Mouse (Mus musculus) midbrain, embryonic 16.5 days (tissue): ENCODE data around the gene Shank2. TPM values are rescaled to one million over a fixed set of nuclear protein-coding genes. Genes with fewer than 3 reads are reported as not detected.

Experiments used
- ATAC-seq: fragments of 200-750 bp; cut with Nextera tagmentation; 2 replicates; pipeline ENCODE4 v1.8.0; 2017; ENCODE audit warnings: moderate TSS enrichment
- H3K27ac ChIP-seq: fragments of 300-500 bp; sonication (generic); 2 replicates; pipeline ENCODE4 v1.5.1; 2014; ENCODE audit warnings: mild to moderate bottlenecking, low read length, mixed read lengths
- H3K27me3 ChIP-seq: fragments of 300-500 bp; sonication (generic); 2 replicates; pipeline ENCODE4 v1.6.1; 2014; ENCODE audit warnings: low read depth, low read length, mixed read lengths; ENCODE audit not compliant: control insufficient read depth, insufficient read depth
- H3K36me3 ChIP-seq: fragments of 300-500 bp; sonication (generic); 2 replicates; pipeline ENCODE4 v1.6.1; 2014; ENCODE audit warnings: mild to moderate bottlenecking, low read length, moderate library complexity, mixed read lengths; ENCODE audit not compliant: control insufficient read depth, insufficient read depth
- H3K4me1 ChIP-seq: fragments of 300-500 bp; sonication (generic); 2 replicates; pipeline ENCODE4 v1.6.1; 2014; ENCODE audit warnings: mild to moderate bottlenecking, low read length, mixed read lengths; ENCODE audit not compliant: control insufficient read depth, insufficient read depth
- H3K4me2 ChIP-seq: fragments of 300-500 bp; sonication (generic); 2 replicates; pipeline ENCODE4 v1.6.1; 2014; ENCODE audit warnings: mild to moderate bottlenecking, low read length, mixed read lengths
- H3K4me3 ChIP-seq: fragments of 300-500 bp; sonication (generic); 2 replicates; pipeline ENCODE4 v1.5.1; 2014; ENCODE audit warnings: low read depth, mild to moderate bottlenecking, low read length, moderate library complexity, mixed read lengths
- H3K9ac ChIP-seq: fragments of 300-500 bp; sonication (generic); 2 replicates; pipeline ENCODE4 v1.6.1; 2014; ENCODE audit warnings: low read depth, low read length, mixed read lengths
- H3K9me3 ChIP-seq: fragments of 300-500 bp; sonication (generic); replicated peaks from 2 replicates; pipeline ENCODE4 v1.6.1; 2014; ENCODE audit warnings: mild to moderate bottlenecking, low read length, mixed read lengths; ENCODE audit not compliant: control insufficient read depth, poor library complexity, severe bottlenecking
- WGBS: fragments of 180-500 bp; shearing (Covaris S2); extraction: QIAGEN DNeasy Blood & Tissue Kit; methylation state at CpG from one replicate; pipeline ENCODE4 v1.1.7; 2014; 5-methylcytosine and 5-hydroxymethylcytosine counted together
- polyA plus RNA-seq: library from polyadenylated mRNA; unstranded; fragments of >200 nt; fragmentation: Nextera tagmentation; extraction: Ambion mirVana; gene quantifications from 2 replicates; pipeline ENCODE4 v1.2.1, GENCODE M21; 2015

The Shank2 gene
- polyA plus RNA-seq, 1 experiment from 2014 or later: 10.5 TPM

DNA sequence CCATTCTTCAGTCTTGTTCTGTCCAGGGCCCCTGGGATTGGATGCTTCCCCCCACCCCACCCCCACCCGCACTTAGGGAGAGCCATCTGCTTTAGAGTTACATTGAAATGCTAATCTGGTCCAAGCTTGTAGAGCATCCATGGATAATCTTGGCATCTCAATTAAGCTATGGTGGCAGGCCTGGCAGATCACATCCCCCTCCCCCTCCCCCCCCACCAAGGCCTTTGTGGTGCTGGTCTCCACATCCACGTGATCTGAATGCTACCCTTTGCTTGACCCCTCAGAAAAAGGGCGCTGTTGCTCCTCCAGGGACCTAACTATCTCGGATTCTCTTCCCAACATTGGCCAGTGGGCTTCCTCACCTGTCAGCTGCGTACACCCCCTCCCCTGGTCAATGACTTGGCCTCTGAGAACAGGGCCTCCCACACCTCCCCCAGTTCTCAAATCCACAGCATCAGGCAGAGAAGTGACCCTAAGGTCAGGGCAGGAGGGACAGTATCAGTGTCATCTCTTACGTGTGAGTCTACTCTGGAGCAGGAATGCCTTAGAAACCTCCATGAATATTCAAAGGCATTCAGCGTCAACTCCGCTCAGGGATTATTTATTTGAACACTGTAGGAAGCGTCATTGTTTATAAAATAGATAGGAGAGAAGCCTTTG, 104.8 kb downstream of the Shank2 start:
- Histone ChIP-seq H3K4me2 (no peak overlapping the region), H3K9me3 (no peaks in the 10 kb centered on the region), H3K9ac (no peak overlapping the region), H3K4me1 (peaks cover 13% of the 10 kb centered on the region; the same call in 1 of the 2 replicates), H3K27me3 (no peaks in the 10 kb centered on the region), H3K4me3 (no peak overlapping the region), H3K36me3 (no peaks in the 10 kb centered on the region), H3K27ac (no peak overlapping the region; the same call in 1 of the 2 replicates)
- ATAC-seq: peak; percentile 12; the same call in 1 of the 2 replicates
- WGBS: 12% methylated on average over 9 of the region's 9 CpGs

DNA sequence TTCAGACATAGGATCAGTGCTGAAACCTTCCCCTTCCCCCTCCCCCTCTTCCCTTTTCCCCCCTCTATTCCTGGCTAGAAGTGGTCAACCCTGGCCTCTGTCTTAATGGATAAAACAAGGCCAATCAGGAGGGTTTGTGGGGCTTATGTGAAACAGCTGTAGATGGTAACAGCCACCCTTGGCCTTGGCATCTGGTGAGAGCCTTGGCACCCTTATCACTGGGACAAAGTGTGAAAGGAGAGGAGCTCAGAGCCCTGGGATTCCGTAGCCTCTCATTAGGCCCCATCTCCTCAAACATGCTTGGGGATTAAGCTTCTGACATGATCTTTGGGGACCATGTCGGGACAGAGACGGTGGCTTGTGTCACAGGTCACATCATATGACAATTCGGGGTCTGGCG, 106.4 kb downstream of the Shank2 start:
- H3K27me3 ChIP-seq: no peaks in the 10 kb centered on the region
- no peak overlapping the region for H3K4me3 ChIP-seq
- WGBS: 66% methylated on average over 5 of the region's 5 CpGs
- no peaks in the 10 kb centered on the region for H3K9me3 ChIP-seq
- no peak for ATAC-seq
- H3K4me1 ChIP-seq: peaks cover 19% of the 10 kb centered on the region
- H3K27ac ChIP-seq: no peak overlapping the region
- H3K9ac ChIP-seq: no peak overlapping the region
- no peak overlapping the region for H3K4me2 ChIP-seq
- H3K36me3 ChIP-seq: no peaks in the 10 kb centered on the region

DNA sequence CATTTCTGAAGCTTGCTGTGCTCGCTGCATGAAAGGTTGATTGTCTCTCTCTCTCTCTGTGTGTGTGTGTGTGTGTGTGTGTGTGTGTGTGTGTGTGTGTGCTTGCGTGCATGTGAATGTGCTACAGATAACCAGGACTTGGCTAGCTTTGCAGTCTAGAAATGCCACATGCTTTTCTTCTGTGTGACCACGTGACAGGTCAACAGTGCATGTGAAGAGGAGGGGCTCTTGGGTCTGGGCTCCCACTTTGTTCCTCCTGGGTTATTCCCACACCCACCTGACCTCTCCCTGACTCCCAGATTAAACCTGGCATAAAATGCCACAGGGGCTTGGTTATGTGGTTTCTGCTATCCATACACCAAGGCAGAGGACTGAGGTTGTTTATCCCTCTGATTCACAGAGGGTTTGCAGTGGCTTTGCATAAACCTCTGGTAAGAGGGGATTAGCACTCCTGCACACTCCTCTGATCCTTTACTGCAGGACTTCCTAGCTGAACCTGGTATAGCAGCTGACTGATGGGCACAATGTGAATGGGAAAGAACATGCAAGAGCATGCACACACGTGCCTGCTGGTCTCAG, 109.4 kb downstream of the Shank2 start:
- 0 out of 2 replicates have a peak overlapping the region, but pooled peaks have one; percentile 4 for H3K9ac ChIP-seq
- 26% methylated on average over 4 of the region's 4 CpGs for WGBS
- H3K4me1 ChIP-seq: peaks cover 19% of the 10 kb centered on the region
- peak overlapping the region; percentile 20; the same call in 1 of the 2 replicates for H3K27ac ChIP-seq
- no peak overlapping the region for H3K4me3 ChIP-seq
- no peak overlapping the region for H3K4me2 ChIP-seq
- ATAC-seq: no peak
- no peaks in the 10 kb centered on the region for H3K36me3 ChIP-seq
- no peaks in the 10 kb centered on the region for H3K27me3 ChIP-seq
- H3K9me3 ChIP-seq: no peaks in the 10 kb centered on the region

DNA sequence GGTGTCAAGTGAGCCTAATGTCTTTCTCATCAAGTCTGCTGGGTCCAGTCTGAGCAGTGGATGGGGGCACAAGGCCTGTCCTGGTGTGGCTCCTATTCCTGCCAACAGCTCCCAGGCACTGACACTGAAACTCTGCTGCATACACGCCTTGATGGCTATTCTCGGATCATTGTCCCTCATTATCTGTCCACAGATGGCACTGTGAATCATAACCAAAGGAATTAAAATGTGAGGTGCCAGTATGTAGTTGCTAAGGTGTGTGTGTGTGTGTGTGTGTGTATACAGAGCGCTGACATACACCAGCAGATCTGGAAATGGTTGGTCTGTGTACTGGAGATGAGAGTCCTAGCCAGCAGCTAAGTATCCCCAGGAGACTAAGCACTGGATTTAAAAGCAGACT, 110.3 kb downstream of the Shank2 start:
- peaks cover 13% of the 10 kb centered on the region for H3K4me1 ChIP-seq
- no peak overlapping the region for H3K4me3 ChIP-seq
- no peak for ATAC-seq
- H3K9me3 ChIP-seq: no peaks in the 10 kb centered on the region
- no peaks in the 10 kb centered on the region for H3K36me3 ChIP-seq
- H3K9ac ChIP-seq: no peak overlapping the region; the same call in 1 of the 2 replicates
- no peaks in the 10 kb centered on the region for H3K27me3 ChIP-seq
- 78% methylated on average over 3 of the region's 3 CpGs for WGBS
- H3K4me2 ChIP-seq: no peak overlapping the region
- H3K27ac ChIP-seq: no peak overlapping the region; the same call in 1 of the 2 replicates

DNA sequence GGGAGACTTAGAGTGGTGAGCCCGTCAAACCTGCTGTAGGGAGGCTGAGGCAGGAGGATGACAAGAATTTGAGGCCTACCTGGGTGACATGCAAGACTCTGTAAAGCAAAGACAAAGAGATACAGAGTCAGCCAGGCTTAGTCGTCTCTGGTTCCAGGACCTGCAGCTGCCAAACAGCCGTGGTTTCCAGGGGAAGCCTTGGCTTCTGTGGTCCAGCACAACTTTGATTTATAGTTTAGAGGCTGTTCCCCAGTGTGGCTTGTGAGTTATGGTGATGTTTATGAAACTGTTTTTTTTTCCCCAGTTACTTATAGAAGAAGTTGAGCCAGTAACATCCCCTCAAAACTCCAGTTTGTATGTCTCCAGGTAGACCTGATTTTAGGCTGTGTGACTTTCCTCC, 112.5 kb downstream of the Shank2 start:
- no peak for ATAC-seq
- Histone ChIP-seq H3K9me3 (no peaks in the 10 kb centered on the region), H3K9ac (no peak overlapping the region), H3K27me3 (no peaks in the 10 kb centered on the region), H3K4me2 (no peak overlapping the region), H3K36me3 (no peaks in the 10 kb centered on the region), H3K27ac (no peak overlapping the region), H3K4me1 (peaks cover 13% of the 10 kb centered on the region), H3K4me3 (no peak overlapping the region)
- 82% methylated on average over 3 of the region's 3 CpGs for WGBS

DNA sequence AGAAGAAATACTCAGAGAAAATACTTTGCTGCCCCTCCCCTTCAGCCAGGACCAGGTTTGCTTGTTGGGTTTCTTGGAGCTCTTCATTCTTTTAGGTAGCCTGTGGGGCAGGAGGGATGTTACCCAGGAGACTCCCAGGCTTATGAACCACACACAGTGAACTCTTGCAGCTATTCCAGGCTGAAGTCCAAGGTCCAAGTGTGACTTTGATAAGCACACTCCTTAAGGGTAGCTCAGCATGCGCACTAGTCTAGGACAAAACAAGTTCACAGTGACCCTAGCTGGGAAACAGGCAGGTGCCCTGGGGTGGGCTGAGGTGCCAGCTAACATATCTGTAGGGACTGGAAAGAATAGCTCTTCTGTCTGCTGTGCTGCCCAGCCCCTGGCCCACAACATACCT, 117.8 kb downstream of the Shank2 start:
- ATAC-seq: no peak
- H3K4me1 ChIP-seq: no peaks in the 10 kb centered on the region
- 90% methylated on average over 1 of the region's 1 CpGs for WGBS
- H3K9me3 ChIP-seq: no peaks in the 10 kb centered on the region
- H3K27ac ChIP-seq: no peak overlapping the region
- H3K36me3 ChIP-seq: no peaks in the 10 kb centered on the region
- no peaks in the 10 kb centered on the region for H3K27me3 ChIP-seq
- no peak overlapping the region for H3K4me3 ChIP-seq
- H3K9ac ChIP-seq: no peak overlapping the region
- H3K4me2 ChIP-seq: no peak overlapping the region

DNA sequence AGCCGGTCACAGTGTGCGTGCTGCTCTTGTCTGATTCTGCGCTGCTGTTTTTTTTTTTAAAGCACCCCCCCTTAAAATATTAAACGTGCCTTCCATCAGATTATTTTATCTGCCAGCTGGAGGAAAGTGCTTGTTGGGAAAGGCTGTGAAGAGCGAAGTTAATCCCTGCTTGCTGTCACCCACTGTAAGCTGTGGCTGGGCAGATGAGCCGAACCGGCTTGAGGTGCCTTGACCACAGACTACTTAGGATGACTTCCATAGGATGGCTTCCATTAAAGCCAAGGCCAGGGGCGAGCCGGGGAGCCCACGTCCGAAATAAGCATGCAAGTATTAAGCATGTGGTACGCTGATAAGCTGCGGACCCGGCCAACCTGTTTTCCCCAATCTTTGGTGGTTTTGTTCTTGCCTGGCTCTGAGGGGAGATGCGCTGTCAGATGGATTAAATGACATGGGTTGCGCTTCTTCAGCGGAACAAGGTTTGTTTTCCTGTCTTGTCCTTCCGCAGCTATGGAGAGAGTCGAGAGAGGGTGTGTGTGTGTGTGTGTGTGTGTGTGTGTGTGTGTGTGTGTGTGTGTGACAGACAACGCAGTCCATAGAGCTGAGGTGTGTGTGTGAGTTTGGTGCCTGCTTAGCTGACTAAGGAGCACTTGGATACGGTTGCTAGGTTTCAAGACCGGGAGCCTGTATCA, 131.1 kb downstream of the Shank2 start:
- ATAC-seq: peak; percentile 92
- WGBS: 31% methylated on average over 22 of the region's 22 CpGs
- peak overlapping the region; percentile 53 for H3K9ac ChIP-seq
- peak overlapping the region; percentile 86 for H3K27ac ChIP-seq
- H3K4me2 ChIP-seq: peak overlapping the region; percentile 59
- peak overlapping the region; percentile 31 for H3K4me3 ChIP-seq
- no peaks in the 10 kb centered on the region for H3K9me3 ChIP-seq
- H3K27me3 ChIP-seq: no peaks in the 10 kb centered on the region
- peaks cover 16% of the 10 kb centered on the region for H3K4me1 ChIP-seq
- no peaks in the 10 kb centered on the region for H3K36me3 ChIP-seq

DNA sequence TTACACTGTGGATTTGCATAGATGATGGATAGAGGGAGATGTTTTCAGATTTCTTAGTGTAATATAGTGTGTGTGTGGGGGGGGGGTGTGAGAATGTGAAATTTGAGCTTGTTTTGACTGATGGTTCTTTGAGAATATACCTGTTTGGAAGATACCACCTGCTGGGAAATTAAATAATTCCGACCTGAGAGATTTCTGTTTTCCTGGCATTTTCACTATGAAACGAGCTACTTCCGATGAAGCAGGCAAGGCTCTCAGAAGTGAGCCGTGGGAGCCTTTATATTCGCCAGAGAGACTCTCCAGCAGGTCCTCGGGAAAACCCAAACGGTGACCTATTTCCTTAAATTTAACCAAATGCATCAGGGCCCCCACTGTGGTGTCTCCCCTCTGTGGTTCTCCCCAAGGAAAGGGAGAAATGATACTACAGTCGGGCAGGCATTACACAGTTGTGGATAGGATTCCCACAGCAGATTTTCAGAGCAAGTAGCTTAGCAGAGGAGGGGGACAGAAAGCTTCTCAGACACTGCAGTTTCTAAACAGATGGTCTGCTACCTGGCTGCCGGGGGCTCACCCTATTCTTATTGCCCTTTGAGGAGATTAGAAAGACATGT, 131.8 kb downstream of the Shank2 start:
- H3K4me2 ChIP-seq: peak overlapping the region; percentile 59
- no peaks in the 10 kb centered on the region for H3K36me3 ChIP-seq
- no peaks in the 10 kb centered on the region for H3K27me3 ChIP-seq
- WGBS: 21% methylated on average over 9 of the region's 9 CpGs
- H3K27ac ChIP-seq: peak overlapping the region; percentile 86
- peak; percentile 40 for ATAC-seq
- no peaks in the 10 kb centered on the region for H3K9me3 ChIP-seq
- H3K4me1 ChIP-seq: peaks cover 16% of the 10 kb centered on the region
- peak overlapping the region; percentile 53 for H3K9ac ChIP-seq
- H3K4me3 ChIP-seq: peak overlapping the region; percentile 31
